Mouse (Mus musculus): ENCODE measurements at regions not wholly inside any gene's neighbourhood (a gene's known extent, or its start where the extent isn't known, plus 50 kb on each side); places are given as distances from the start of the nearest gene placed in this dataset.

- no peak for TF ChIP-seq CTCF (IDR thresholded peaks at IDR 0.05; ENCODE audit: low read depth, low read length)
- TF ChIP-seq GATA2 (IDR thresholded peaks at IDR 0.05; ENCODE audit: borderline replicate concordance, low read depth, low read length): no peak
- no peak for TF ChIP-seq TAL1 (conservative IDR thresholded peaks at IDR 0.05; ENCODE audit: low read depth, low read length)
- no peak for TF ChIP-seq POLR2AphosphoS5 (IDR thresholded peaks at IDR 0.05; ENCODE audit: insufficient replicate concordance, low read depth, low read length)
- no peak for TF ChIP-seq GATA1 (IDR thresholded peaks at IDR 0.05; ENCODE audit: borderline replicate concordance, low read length)
These were observed 176.7 kb upstream of the Fam19a5 start for GRCm38 (mm10) chr15:87367381-87367780.
